Mouse (Mus musculus): ENCODE data around the gene 1190005I06Rik.

Gene 1190005I06Rik

GRCm38 (mm10) chr8:120577821-120578220 is 69.6 kb downstream of the 1190005I06Rik start:
- no peak for DNase-seq (ENCODE audit: low spot score in 2 of 2)

- no peak for DNase-seq (ENCODE audit: low spot score in 2 of 2)
These were observed 71.6 kb downstream of the 1190005I06Rik start for GRCm38 (mm10) chr8:120575801-120576200.

GRCm38 (mm10) chr8:120574941-120575340 is 72.5 kb downstream of the 1190005I06Rik start:
- no peak for DNase-seq (ENCODE audit: low spot score in 2 of 2)

GRCm38 (mm10) chr8:120573866-120574265 is 73.6 kb downstream of the 1190005I06Rik start:
- no peak for DNase-seq (ENCODE audit: low spot score in 2 of 2)

- DNase-seq (ENCODE audit: low spot score in 2 of 2), result no peak
These were observed 74.9 kb downstream of the 1190005I06Rik start for GRCm38 (mm10) chr8:120572534-120572933.

- DNase-seq (ENCODE audit: low spot score in 2 of 2), result no peak
These were observed 75.9 kb downstream of the 1190005I06Rik start for GRCm38 (mm10) chr8:120571561-120571960.

- peak in 1 of 2 experiments; percentile 75 for DNase-seq (ENCODE audit: low spot score in 2 of 2)
These were observed 77.3 kb downstream of the 1190005I06Rik start for GRCm38 (mm10) chr8:120569939-120570715.

GRCm38 (mm10) chr8:120569123-120569522 is 78.3 kb downstream of the 1190005I06Rik start:
- DNase-seq (ENCODE audit: low spot score in 2 of 2), result no peak

- DNase-seq (ENCODE audit: low spot score in 2 of 2), result no peak
These were observed 79.2 kb downstream of the 1190005I06Rik start for GRCm38 (mm10) chr8:120568164-120568798.

- no peak for DNase-seq (ENCODE audit: low spot score in 2 of 2)
These were observed 79.7 kb downstream of the 1190005I06Rik start for GRCm38 (mm10) chr8:120567731-120568130.

- no peak for DNase-seq (ENCODE audit: low spot score in 2 of 2)
These were observed 80.8 kb downstream of the 1190005I06Rik start for GRCm38 (mm10) chr8:120566681-120567080.

GRCm38 (mm10) chr8:120565151-120565711 is 82.2 kb downstream of the 1190005I06Rik start:
- no peak for DNase-seq (ENCODE audit: low spot score in 2 of 2)

- peak; percentile 76 to 78 for DNase-seq (ENCODE audit: low spot score in 2 of 2)
These were observed 83.3 kb downstream of the 1190005I06Rik start for GRCm38 (mm10) chr8:120563851-120564837.

GRCm38 (mm10) chr8:120563348-120563724 is 84.1 kb downstream of the 1190005I06Rik start:
- no peak for DNase-seq (ENCODE audit: low spot score in 2 of 2)

- DNase-seq (ENCODE audit: low spot score in 2 of 2), result no peak
These were observed 84.6 kb downstream of the 1190005I06Rik start for GRCm38 (mm10) chr8:120562680-120563347.

GRCm38 (mm10) chr8:120561539-120562435 is 85.6 kb downstream of the 1190005I06Rik start:
- DNase-seq (ENCODE audit: low spot score in 2 of 2), result no peak

- DNase-seq (ENCODE audit: low spot score in 2 of 2), result no peak
These were observed 86.9 kb downstream of the 1190005I06Rik start for GRCm38 (mm10) chr8:120560535-120560934.

GRCm38 (mm10) chr8:120559654-120560053 is 87.8 kb downstream of the 1190005I06Rik start:
- DNase-seq (ENCODE audit: low spot score in 2 of 2), result peak in 1 of 2 experiments; percentile 26

Measured in frontal cortex, postnatal 10 days (tissue).